Mouse (Mus musculus) liver, embryonic 14.5 days (tissue): ENCODE results near the gene Spryd3. TPM values are rescaled to one million over a fixed set of nuclear protein-coding genes. Genes with fewer than 3 reads are reported as not detected.

ENCODE experiments used
- ATAC-seq: fragments of 200-750 bp; cut with Nextera tagmentation; 2 replicates; pipeline ENCODE4 v1.8.0; 2017; ENCODE audit warnings: moderate number of reproducible peaks, mild to moderate bottlenecking, moderate library complexity; ENCODE audit not compliant: insufficient read depth
- DNase-seq, 3 experiments: peaks; one replicate each; pipeline ENCODE4 v3.0.0-alpha.2; 2012 to 2013; ENCODE audit warnings: low read depth in 3 of 3, low spot score in 3 of 3
- H3K27ac ChIP-seq: fragments of 300-500 bp; sonication (generic); 2 replicates; pipeline ENCODE4 v1.5.1; 2014; ENCODE audit warnings: moderate library complexity, mild to moderate bottlenecking, control low read depth, inconsistent platforms
- H3K27me3 ChIP-seq: fragments of 300-500 bp; sonication (generic); 2 replicates; pipeline ENCODE4 v1.6.1; 2014; ENCODE audit warnings: mild to moderate bottlenecking, low read length, moderate library complexity; ENCODE audit not compliant: control insufficient read depth, insufficient read depth
- H3K36me3 ChIP-seq: fragments of 300-500 bp; sonication (generic); replicated peaks from 2 replicates; pipeline ENCODE4 v1.6.1; 2014; ENCODE audit warnings: low read depth; ENCODE audit not compliant: control insufficient read depth, insufficient read depth
- H3K4me1 ChIP-seq, 2 experiments: fragments of 200-500 bp in 1 of 2; fragments of 300-500 bp in 1 of 2; sonication (generic) in 1 of 2; replicated peaks; 2 replicates each; pipeline ENCODE4 v1.6.1; 2012 to 2014; ENCODE audit warnings: antibody characterized with exemption in 1 of 2, inconsistent platforms in 1 of 2, low read length in 1 of 2; ENCODE audit not compliant: control insufficient read depth in 2 of 2, insufficient read depth in 2 of 2
- H3K4me2 ChIP-seq: fragments of 300-500 bp; sonication (generic); 2 replicates; pipeline ENCODE4 v1.6.1; 2014; ENCODE audit warnings: low read depth, mild to moderate bottlenecking, control low read depth, moderate library complexity
- H3K4me3 ChIP-seq, 2 experiments: fragments of 200-500 bp in 1 of 2; fragments of 300-500 bp in 1 of 2; sonication (generic) in 1 of 2; 2 replicates each; pipeline ENCODE4 v1.5.1; 2012 to 2014; ENCODE audit warnings: low read depth in 2 of 2, low read length in 2 of 2, mild to moderate bottlenecking in 2 of 2, control low read depth in 1 of 2, inconsistent platforms in 1 of 2, moderate library complexity in 1 of 2; ENCODE audit not compliant: insufficient read depth in 1 of 2
- H3K9ac ChIP-seq: fragments of 300-500 bp; sonication (generic); replicated peaks from 2 replicates; pipeline ENCODE4 v1.6.1; 2014; ENCODE audit warnings: mild to moderate bottlenecking, control low read depth, moderate library complexity
- H3K9me3 ChIP-seq: fragments of 300-500 bp; sonication (generic); 2 replicates; pipeline ENCODE4 v1.6.1; 2016; ENCODE audit warnings: low read length, mixed read lengths; ENCODE audit not compliant: control insufficient read depth
- CTCF ChIP-seq: IDR thresholded peaks from 2 replicates; pipeline ENCODE4 v1.5.1; 2016; ENCODE audit warnings: antibody characterized with exemption, low read depth, control low read depth
- EP300 ChIP-seq: IDR thresholded peaks from 2 replicates; pipeline ENCODE4 v1.6.1; 2016; ENCODE audit warnings: antibody characterized with exemption, low read depth
- WGBS: fragments of 180-500 bp; shearing (Covaris S2); extraction: QIAGEN DNeasy Blood & Tissue Kit; methylation state at CpG from one replicate; pipeline ENCODE4 v1.1.7; 2014; ENCODE audit not compliant: insufficient replicate concordance; 5-methylcytosine and 5-hydroxymethylcytosine counted together
- polyA plus RNA-seq, 2 experiments: library from polyadenylated mRNA; depleted of rRNA in 1 of 2; stranded (reverse) in 1 of 2; unstranded in 1 of 2; fragments of >200 nt; fragmentation: Nextera tagmentation in 1 of 2; extraction: Ambion mirVana in 1 of 2; gene quantifications; 2 replicates each; pipeline versions ENCODE4 v1.2.1 to v1.2.3; 2012 to 2014

Gene Spryd3
- polyA plus RNA-seq, 2 experiments: 8.8 to 12.5 TPM

GRCm38 (mm10) chr15:102114651-102115260 is 21.3 kb downstream of the Spryd3 start:
- no peak for DNase-seq

DNA sequence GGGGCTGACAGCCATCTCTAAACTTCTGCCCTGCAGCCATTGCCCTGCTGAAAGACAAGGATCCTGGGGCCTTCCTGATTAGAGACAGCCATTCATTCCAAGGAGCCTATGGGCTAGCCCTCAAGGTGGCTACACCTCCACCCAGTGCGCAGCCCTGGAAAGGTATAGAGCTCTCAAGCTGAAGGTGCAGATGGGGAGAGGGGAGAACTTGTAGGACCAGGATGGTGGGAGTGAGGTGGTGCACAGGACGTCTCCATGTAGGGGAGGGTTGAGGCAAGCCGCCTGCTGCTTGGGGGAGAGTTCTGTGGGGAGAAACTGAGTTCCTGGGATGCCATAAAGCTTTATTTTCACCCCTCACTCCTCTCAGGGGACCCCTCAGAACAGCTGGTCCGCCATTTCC is 22.4 kb downstream of the Spryd3 start:
- 66% methylated on average over 4 of the region's 4 CpGs for WGBS
- no peaks in the 10 kb centered on the region for H3K27me3 ChIP-seq
- no peak overlapping the region for H3K4me2 ChIP-seq
- H3K9ac ChIP-seq: no peak overlapping the region
- no peaks in the 10 kb centered on the region for H3K9me3 ChIP-seq
- TF ChIP-seq CTCF (no peak), EP300 (no peak)
- no peak for ATAC-seq
- H3K4me3 ChIP-seq: no peak overlapping the region
- no peak for DNase-seq
- H3K36me3 ChIP-seq: no peaks in the 10 kb centered on the region; the same call in 1 of the 2 replicates
- no peaks in the 10 kb centered on the region for H3K4me1 ChIP-seq
- no peak overlapping the region for H3K27ac ChIP-seq

More at GRCm38 (mm10) chr15:102114651-102115260, 21.3 kb downstream of the Spryd3 start:
- ATAC-seq: no peak
- H3K27me3 ChIP-seq: no peaks in the 10 kb centered on the region
- no peak overlapping the region for H3K4me3 ChIP-seq
- TF ChIP-seq EP300 (no peak), CTCF (no peak)
- no peaks in the 10 kb centered on the region; the same call in 1 of the 2 replicates for H3K36me3 ChIP-seq
- WGBS: 73% methylated on average over 7 of the region's 7 CpGs
- no peak overlapping the region for H3K27ac ChIP-seq
- no peak overlapping the region for H3K4me2 ChIP-seq
- no peaks in the 10 kb centered on the region for H3K9me3 ChIP-seq
- H3K9ac ChIP-seq: no peak overlapping the region
- no peaks in the 10 kb centered on the region for H3K4me1 ChIP-seq

DNA sequence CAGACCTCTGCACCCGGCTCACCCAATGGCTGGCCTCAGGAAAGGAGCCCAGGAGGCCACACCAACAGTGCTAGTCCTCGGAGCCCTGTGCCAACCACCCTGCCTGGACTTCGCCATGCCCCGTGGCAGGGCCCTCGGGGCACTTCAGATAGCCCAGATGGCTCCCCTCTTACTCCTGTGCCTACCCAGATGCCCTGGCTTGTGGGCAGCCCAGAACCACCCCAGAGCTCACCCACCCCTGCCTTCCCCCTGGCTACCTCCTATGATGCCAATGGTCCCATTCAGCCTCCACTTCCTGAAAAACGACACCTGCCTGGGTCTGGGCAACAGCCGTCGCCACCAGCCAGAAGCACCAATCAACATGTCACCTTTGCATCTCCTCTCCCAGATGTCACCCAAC is 23.2 kb downstream of the Spryd3 start:
- no peak for TF ChIP-seq CTCF
- TF ChIP-seq EP300: no peak
- Histone ChIP-seq H3K9me3 (no peaks in the 10 kb centered on the region), H3K4me2 (no peak overlapping the region), H3K27ac (no peak overlapping the region), H3K4me3 (no peak overlapping the region), H3K36me3 (no peaks in the 10 kb centered on the region), H3K4me1 (peaks cover 0 to under 1% of the 10 kb centered on the region in 2 experiments; a peak in 1 of 4 replicates), H3K9ac (no peak overlapping the region), H3K27me3 (no peaks in the 10 kb centered on the region)
- 63% methylated on average over 8 of the region's 8 CpGs for WGBS
- no peak for ATAC-seq
- no peak for DNase-seq

- Histone ChIP-seq H3K36me3 (no peaks in the 10 kb centered on the region), H3K9me3 (no peaks in the 10 kb centered on the region), H3K9ac (no peak overlapping the region), H3K27me3 (no peaks in the 10 kb centered on the region), H3K4me3 (no peak overlapping the region), H3K27ac (no peak overlapping the region), H3K4me1 (peaks cover 0 to 2% of the 10 kb centered on the region in 2 experiments; a peak in 1 of 4 replicates), H3K4me2 (no peak overlapping the region)
- TF ChIP-seq CTCF: no peak
- TF ChIP-seq EP300: no peak
- 78% methylated on average over 6 of the region's 6 CpGs for WGBS
- ATAC-seq (no peak), DNase-seq (no peak)
These were observed 23.9 kb downstream of the Spryd3 start for GRCm38 (mm10) chr15:102112181-102112580.

- H3K4me3 ChIP-seq: no peak overlapping the region
- peaks cover 0 to 2% of the 10 kb centered on the region in 2 experiments; a peak in 1 of 4 replicates for H3K4me1 ChIP-seq
- no peaks in the 10 kb centered on the region for H3K9me3 ChIP-seq
- whole genome bisulfite sequencing: 68% methylated on average over 11 of the region's 11 CpGs
- peaks cover 2% of the 10 kb centered on the region for H3K27me3 ChIP-seq
- no peak for ATAC-seq
- no peak overlapping the region for H3K27ac ChIP-seq
- H3K36me3 ChIP-seq: no peaks in the 10 kb centered on the region
- no peak overlapping the region for H3K9ac ChIP-seq
- DNase-seq: no peak
- TF ChIP-seq CTCF (no peak), EP300 (no peak)
- H3K4me2 ChIP-seq: no peak overlapping the region
These were observed 24.6 kb downstream of the Spryd3 start for GRCm38 (mm10) chr15:102111495-102111829.
